Mouse (Mus musculus) neural tube, embryonic 15.5 days (tissue): Measurements from ENCODE around the gene Susd4. TPM values are rescaled to one million over a fixed set of nuclear protein-coding genes. Genes with fewer than 3 reads are reported as not detected.
A peak's percentile ranks its signal among the peaks of the same experiment; 100 is the strongest.

Source experiments
- ATAC-seq: fragments of 200-750 bp; cut with Nextera tagmentation; 2 replicates; pipeline ENCODE4 v1.8.0; 2017; ENCODE audit warnings: mild to moderate bottlenecking, moderate TSS enrichment, moderate library complexity; ENCODE audit not compliant: low FRiP score
- H3K27ac ChIP-seq: fragments of 300-500 bp; sonication (generic); replicated peaks from 2 replicates; pipeline ENCODE4 v1.5.1; 2015; ENCODE audit warnings: mild to moderate bottlenecking, inconsistent platforms
- H3K27me3 ChIP-seq: fragments of 300-500 bp; sonication (generic); replicated peaks from 2 replicates; pipeline ENCODE4 v1.6.1; 2015; ENCODE audit warnings: inconsistent platforms
- H3K36me3 ChIP-seq: fragments of 300-500 bp; sonication (generic); 2 replicates; pipeline ENCODE4 v1.6.1; 2015; ENCODE audit warnings: inconsistent platforms
- H3K4me1 ChIP-seq: fragments of 300-500 bp; sonication (generic); 2 replicates; pipeline ENCODE4 v1.6.1; 2015; ENCODE audit warnings: inconsistent platforms
- H3K4me2 ChIP-seq: fragments of 300-500 bp; sonication (generic); 2 replicates; pipeline ENCODE4 v1.6.1; 2015; ENCODE audit warnings: inconsistent platforms, mild to moderate bottlenecking, moderate library complexity
- H3K4me3 ChIP-seq: fragments of 300-500 bp; sonication (generic); replicated peaks from 2 replicates; pipeline ENCODE4 v1.5.1; 2015; ENCODE audit warnings: mild to moderate bottlenecking, inconsistent platforms
- H3K9ac ChIP-seq: fragments of 300-500 bp; sonication (generic); replicated peaks from 2 replicates; pipeline ENCODE4 v1.6.1; 2015; ENCODE audit warnings: mild to moderate bottlenecking, inconsistent platforms
- H3K9me3 ChIP-seq: fragments of 300-500 bp; sonication (generic); replicated peaks from 2 replicates; pipeline ENCODE4 v1.6.1; 2016; ENCODE audit warnings: inconsistent platforms
- WGBS: fragments of 180-500 bp; shearing (Covaris S2); methylation state at CpG from one replicate; pipeline ENCODE4 v1.1.7; 2015; ENCODE audit warnings: mixed read lengths; 5-methylcytosine and 5-hydroxymethylcytosine counted together
- polyA plus RNA-seq: library from polyadenylated mRNA; unstranded; fragments of >200 nt; fragmentation: Nextera tagmentation; extraction: Ambion mirVana; gene quantifications from 2 replicates; pipeline ENCODE4 v1.2.1, GENCODE M21; 2015

The Susd4 gene
- polyA plus RNA-seq, 1 experiment from 2014 or later, result 88.9 TPM

DNA sequence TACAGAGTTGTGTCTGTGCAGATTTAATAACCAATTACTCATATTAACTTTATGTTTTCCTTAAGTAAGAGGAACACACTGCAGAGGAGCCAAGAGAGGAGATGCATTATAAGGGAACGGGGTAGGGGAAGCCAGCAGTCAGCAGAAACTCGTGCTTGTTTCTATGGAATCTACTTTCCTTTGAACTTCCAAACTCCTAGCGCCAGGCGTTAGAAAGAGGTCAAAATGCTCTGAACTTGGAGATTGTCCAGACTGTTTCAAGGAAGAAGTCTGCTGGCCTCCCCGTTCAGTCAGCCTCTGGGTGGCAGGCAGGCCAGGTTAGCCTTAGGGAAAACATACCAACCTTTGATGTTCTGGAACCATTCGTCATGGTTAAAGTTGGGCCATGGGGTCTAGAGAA, 25.2 kb downstream of the Susd4 start:
- 56% methylated on average over 6 of the region's 6 CpGs for WGBS
- Histone ChIP-seq H3K27ac (no peak overlapping the region), H3K27me3 (no peaks in the 10 kb centered on the region), H3K9me3 (no peaks in the 10 kb centered on the region), H3K4me3 (no peak overlapping the region), H3K9ac (no peak overlapping the region), H3K4me2 (no peak overlapping the region), H3K36me3 (no peaks in the 10 kb centered on the region), H3K4me1 (peaks cover 26% of the 10 kb centered on the region)
- ATAC-seq, result no peak

DNA sequence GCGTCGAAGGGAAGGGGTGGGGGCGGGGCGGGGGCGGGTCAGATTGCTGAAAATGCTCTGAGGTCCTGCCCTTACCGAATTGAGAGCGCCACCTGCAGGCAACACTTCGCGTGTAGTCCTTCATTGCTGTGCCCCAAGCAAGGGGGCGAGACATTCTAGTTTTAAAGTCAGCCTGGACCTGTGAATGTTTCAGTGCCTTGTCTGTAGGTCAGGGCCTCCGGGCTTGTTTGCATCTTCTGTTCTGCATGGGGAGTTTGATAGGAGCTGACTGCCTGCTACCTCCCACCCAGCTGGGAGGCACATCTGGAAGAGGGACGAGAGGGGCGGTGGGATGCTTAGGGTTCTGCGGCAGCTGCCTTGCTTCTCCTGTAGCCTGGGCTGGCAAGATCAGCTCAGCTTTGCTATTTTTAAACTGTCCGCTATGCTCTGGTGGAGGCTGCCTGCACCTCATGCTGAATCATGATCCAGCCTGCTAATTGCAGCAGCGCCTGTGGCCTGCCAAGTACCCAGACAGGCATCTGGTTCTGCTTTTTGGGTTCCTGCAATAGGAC, 28.9 kb downstream of the Susd4 start:
- 20% methylated on average over 16 of the region's 16 CpGs for WGBS
- 0 out of 2 replicates have a peak, but pooled peaks have one; percentile 19 for ATAC-seq
- Histone ChIP-seq H3K9me3 (no peaks in the 10 kb centered on the region), H3K4me3 (no peak overlapping the region), H3K27ac (peak overlapping the region; percentile 68), H3K4me1 (peaks cover 34% of the 10 kb centered on the region), H3K4me2 (peak overlapping the region; percentile 19; the same call in 1 of the 2 replicates), H3K36me3 (peaks cover 3% of the 10 kb centered on the region; the same call in 1 of the 2 replicates), H3K9ac (0 out of 2 replicates have a peak overlapping the region, but pooled peaks have one; percentile 26), H3K27me3 (no peaks in the 10 kb centered on the region)

DNA sequence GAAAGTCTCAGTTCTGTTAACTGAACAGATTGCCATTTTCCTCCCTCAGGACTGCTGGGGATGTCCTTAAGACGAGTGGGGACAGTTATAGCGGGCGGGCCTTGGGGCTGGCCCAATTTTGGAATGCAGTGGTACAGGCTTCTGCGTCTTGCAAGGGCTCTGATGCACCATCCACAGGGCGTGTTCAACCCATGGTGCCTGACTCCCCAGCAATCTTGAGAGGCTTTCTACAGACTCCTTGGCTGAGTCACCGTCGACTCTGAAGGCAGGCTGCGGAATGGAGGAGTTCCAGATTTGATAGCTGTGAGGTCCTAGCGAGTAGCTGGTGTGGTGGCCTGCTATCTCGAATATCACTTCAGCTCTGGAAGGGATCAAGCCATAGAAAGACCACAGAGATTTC, 30.6 kb downstream of the Susd4 start:
- Histone ChIP-seq H3K27me3 (no peaks in the 10 kb centered on the region), H3K36me3 (peaks cover 3% of the 10 kb centered on the region; the same call in 1 of the 2 replicates), H3K9ac (no peak overlapping the region), H3K4me3 (no peak overlapping the region), H3K4me1 (peaks cover 27% of the 10 kb centered on the region), H3K9me3 (no peaks in the 10 kb centered on the region), H3K4me2 (no peak overlapping the region), H3K27ac (no peak overlapping the region)
- no peak for ATAC-seq
- WGBS, result 91% methylated on average over 10 of the region's 10 CpGs

DNA sequence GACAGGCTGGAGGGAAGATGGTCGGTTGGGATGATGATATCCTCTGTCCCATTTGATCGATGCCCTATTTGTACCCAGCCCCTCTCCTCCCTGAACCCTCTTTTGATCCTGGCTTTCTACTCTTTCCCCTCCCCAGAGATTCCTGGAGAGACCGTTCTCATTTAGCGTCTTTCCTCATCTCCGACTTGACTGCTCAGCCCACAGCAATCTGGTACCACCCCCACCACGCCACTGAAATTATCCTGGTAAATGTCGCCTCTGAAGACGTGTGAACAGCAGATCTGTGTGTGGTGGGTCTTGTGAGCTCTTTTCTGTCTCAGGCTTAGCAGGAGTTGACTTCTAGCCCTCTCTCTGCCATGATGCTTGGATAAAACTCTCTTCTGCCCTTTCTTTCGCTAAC, 31.0 kb downstream of the Susd4 start:
- 95% methylated on average over 9 of the region's 9 CpGs for WGBS
- no peak overlapping the region for H3K4me3 ChIP-seq
- no peak for ATAC-seq
- no peak overlapping the region for H3K9ac ChIP-seq
- H3K27me3 ChIP-seq, result no peaks in the 10 kb centered on the region
- no peak overlapping the region for H3K27ac ChIP-seq
- H3K4me1 ChIP-seq, result peaks cover 24% of the 10 kb centered on the region
- no peak overlapping the region for H3K4me2 ChIP-seq
- H3K36me3 ChIP-seq, result peaks cover 3% of the 10 kb centered on the region; the same call in 1 of the 2 replicates
- no peaks in the 10 kb centered on the region for H3K9me3 ChIP-seq

DNA sequence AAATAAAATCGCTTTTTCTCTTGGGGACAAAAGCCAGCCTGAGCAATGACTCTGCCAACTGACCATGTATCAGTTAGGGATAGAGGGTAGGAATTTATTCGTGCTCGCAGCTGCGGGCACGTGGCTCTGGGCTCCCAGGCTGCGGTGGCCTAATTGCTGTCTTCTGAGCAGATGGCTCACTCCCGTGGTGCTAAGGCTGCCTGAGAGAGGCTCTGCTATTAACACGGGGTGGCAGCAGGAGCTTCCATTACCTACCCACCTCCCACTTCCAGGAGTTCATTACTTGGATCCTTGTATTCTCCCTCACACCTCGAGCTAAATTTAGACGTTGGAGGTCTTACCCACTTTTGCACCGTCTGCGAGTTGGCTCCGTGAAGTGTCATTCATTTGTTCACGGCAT, 33.4 kb downstream of the Susd4 start:
- 44% methylated on average over 14 of the region's 14 CpGs for WGBS
- H3K36me3 ChIP-seq, result peaks cover 3% of the 10 kb centered on the region; the same call in 1 of the 2 replicates

DNA sequence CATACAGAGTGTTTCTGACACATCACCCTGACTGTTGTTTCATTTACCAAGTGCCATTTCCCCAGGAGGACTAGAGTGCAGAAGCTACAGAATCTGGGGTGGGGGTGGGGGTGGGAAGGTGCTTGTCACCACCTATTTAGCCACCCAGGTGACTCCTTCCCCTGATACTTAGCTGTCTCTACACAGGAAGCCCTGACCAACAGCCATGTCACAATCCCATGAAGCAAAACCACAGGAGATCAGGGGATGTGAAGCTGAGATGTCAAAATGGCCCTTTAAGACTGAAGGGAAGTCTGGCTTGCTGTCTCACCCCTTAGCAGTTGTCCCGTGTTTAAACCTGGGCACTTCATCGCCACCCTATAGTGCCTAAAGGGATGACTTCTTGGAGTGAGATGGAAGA, 37.9 kb downstream of the Susd4 start:
- no peak overlapping the region for H3K4me2 ChIP-seq
- peaks cover 22% of the 10 kb centered on the region for H3K4me1 ChIP-seq
- H3K9me3 ChIP-seq, result no peaks in the 10 kb centered on the region
- H3K36me3 ChIP-seq, result no peaks in the 10 kb centered on the region
- no peak overlapping the region for H3K27ac ChIP-seq
- ATAC-seq, result no peak
- no peak overlapping the region for H3K4me3 ChIP-seq
- WGBS, result 87% methylated on average over 2 of the region's 2 CpGs
- no peak overlapping the region for H3K9ac ChIP-seq
- H3K27me3 ChIP-seq, result no peaks in the 10 kb centered on the region

More for the DNA sequence above, 33.4 kb downstream of the Susd4 start:
- H3K27me3 ChIP-seq, result no peaks in the 10 kb centered on the region
- H3K4me1 ChIP-seq, result peaks cover 24% of the 10 kb centered on the region
- 0 out of 2 replicates have a peak overlapping the region, but pooled peaks have one; percentile 23 for H3K27ac ChIP-seq
- H3K4me3 ChIP-seq, result no peak overlapping the region
- H3K9me3 ChIP-seq, result no peaks in the 10 kb centered on the region
- ATAC-seq, result no peak
- no peak overlapping the region for H3K9ac ChIP-seq
- no peak overlapping the region for H3K4me2 ChIP-seq

DNA sequence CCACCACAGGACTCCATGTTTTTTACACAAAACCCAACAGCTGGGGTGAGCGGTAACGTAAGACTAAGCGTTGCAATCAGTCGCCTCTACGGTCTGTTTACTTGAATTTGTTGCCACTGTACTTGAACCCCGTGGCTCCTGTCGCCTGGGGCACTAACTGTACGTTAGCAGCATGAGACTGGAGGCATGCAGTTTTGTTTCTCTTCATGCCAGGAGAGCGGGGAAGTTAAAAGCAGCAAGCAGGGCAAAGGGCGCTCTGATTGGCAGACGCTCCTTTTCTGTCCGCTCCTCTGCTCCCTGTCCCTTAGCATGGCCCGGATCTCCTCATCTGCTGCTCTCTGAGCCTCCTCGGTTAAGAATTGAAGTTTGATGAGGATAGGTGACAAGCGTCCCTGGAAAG, 39.2 kb downstream of the Susd4 start:
- no peaks in the 10 kb centered on the region for H3K27me3 ChIP-seq
- no peaks in the 10 kb centered on the region for H3K9me3 ChIP-seq
- H3K4me2 ChIP-seq, result no peak overlapping the region
- H3K9ac ChIP-seq, result no peak overlapping the region
- no peaks in the 10 kb centered on the region for H3K36me3 ChIP-seq
- ATAC-seq, result no peak
- 66% methylated on average over 15 of the region's 15 CpGs for WGBS
- no peak overlapping the region for H3K4me3 ChIP-seq
- H3K4me1 ChIP-seq, result peaks cover 12% of the 10 kb centered on the region
- H3K27ac ChIP-seq, result no peak overlapping the region

DNA sequence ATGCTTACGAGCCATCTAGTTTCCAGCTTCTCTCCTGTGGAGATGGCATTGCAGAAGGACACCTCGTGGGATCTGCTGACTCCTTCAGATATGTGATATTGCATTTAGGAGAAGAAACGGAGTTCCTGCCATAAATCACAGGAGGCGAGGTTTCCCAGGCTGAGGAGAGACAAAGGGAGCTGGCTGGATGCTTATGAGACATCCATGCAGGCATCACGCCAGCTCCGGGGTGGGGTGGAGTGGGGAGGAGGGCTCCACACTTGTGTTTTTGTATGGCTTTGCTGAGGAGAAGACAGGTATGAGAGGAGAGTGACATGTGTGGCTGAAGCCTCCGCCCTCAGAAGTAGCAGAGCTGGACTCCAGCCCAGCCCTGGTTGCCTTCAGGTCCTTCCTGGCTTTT, 50.3 kb downstream of the Susd4 start:
- Histone ChIP-seq H3K9me3 (no peaks in the 10 kb centered on the region), H3K4me2 (0 out of 2 replicates have a peak overlapping the region, but pooled peaks have one; percentile 21), H3K27ac (peak overlapping the region; percentile 55; the same call in 1 of the 2 replicates), H3K4me3 (no peak overlapping the region), H3K4me1 (peaks cover 38% of the 10 kb centered on the region), H3K36me3 (no peaks in the 10 kb centered on the region), H3K9ac (no peak overlapping the region), H3K27me3 (no peaks in the 10 kb centered on the region)
- WGBS, result 33% methylated on average over 7 of the region's 7 CpGs
- no peak for ATAC-seq

DNA sequence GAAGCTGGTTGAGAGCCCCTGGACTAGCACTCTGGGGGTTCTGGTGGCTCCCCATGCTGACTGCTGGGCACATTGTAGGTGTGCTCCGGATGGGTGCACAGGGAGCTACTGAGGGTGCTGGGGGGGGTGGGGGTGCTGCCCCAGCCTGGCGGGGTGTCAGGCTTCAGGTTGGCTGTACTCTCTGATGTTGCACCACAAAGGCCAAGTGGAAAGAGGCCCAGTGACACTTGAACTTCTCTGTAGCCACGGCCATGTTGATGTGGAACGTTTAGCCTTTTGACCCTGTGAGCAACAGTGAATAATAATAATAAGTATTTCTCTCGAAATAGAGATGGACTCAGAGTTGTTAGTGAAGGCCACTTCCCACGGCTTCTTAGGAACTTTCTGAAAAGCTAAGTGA, 50.9 kb downstream of the Susd4 start:
- H3K36me3 ChIP-seq, result no peaks in the 10 kb centered on the region
- no peak for ATAC-seq
- no peak overlapping the region for H3K4me2 ChIP-seq
- 89% methylated on average over 6 of the region's 6 CpGs for WGBS
- no peak overlapping the region for H3K4me3 ChIP-seq
- H3K4me1 ChIP-seq, result peaks cover 44% of the 10 kb centered on the region
- H3K9me3 ChIP-seq, result no peaks in the 10 kb centered on the region
- H3K27ac ChIP-seq, result no peak overlapping the region
- no peak overlapping the region for H3K9ac ChIP-seq
- no peaks in the 10 kb centered on the region for H3K27me3 ChIP-seq

DNA sequence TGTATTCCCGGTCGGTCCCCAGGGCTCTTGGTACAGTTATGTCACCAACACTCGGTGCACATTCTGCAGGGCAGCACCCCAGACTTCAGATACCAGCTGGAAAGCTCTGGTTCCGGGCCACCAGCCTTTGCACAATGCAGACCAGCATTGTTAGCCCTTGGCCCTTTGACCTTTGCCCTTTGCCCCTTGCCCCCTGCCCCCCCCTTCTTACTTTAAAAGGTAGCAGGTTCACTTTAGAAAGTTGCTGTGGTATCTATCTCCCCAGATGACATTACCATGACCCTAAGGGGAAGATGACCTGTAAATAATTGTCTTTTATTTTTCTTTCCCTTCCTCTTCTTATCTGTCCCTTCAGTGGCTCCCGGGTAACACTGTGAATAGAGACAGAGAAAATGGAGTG, 53.4 kb downstream of the Susd4 start:
- WGBS, result 41% methylated on average over 5 of the region's 5 CpGs
- H3K4me3 ChIP-seq, result no peak overlapping the region
- peaks cover 40% of the 10 kb centered on the region for H3K4me1 ChIP-seq
- H3K27me3 ChIP-seq, result no peaks in the 10 kb centered on the region
- no peak for ATAC-seq
- peak overlapping the region; percentile 63; the same call in 1 of the 2 replicates for H3K27ac ChIP-seq
- no peaks in the 10 kb centered on the region for H3K9me3 ChIP-seq
- H3K36me3 ChIP-seq, result no peaks in the 10 kb centered on the region
- no peak overlapping the region for H3K9ac ChIP-seq
- H3K4me2 ChIP-seq, result no peak overlapping the region

DNA sequence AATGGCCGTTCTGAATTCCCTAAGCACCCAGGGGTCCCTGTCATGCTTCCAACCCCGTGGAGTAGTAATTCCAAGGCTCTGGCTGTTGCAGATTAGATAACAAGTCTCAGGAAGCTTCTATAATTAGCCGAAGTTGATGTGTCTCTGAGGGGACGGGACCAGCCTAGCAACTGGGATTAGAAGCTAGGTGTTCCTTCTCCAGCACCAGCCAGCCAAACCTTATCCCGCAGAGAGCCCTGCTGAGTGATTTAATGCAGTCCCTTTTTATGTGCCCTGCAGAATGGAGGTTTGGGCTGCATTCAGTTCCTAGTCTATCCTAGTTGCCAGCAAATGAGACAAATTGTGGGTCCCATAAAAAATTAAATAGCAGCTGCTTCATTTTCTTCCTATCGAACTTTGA, 54.0 kb downstream of the Susd4 start:
- 5% methylated on average over 6 of the region's 6 CpGs for WGBS
- Histone ChIP-seq H3K27me3 (no peaks in the 10 kb centered on the region), H3K36me3 (no peaks in the 10 kb centered on the region), H3K4me3 (no peak overlapping the region), H3K4me2 (0 out of 2 replicates have a peak overlapping the region, but pooled peaks have one; percentile 0), H3K4me1 (peaks cover 45% of the 10 kb centered on the region), H3K9me3 (no peaks in the 10 kb centered on the region), H3K9ac (no peak overlapping the region), H3K27ac (peak overlapping the region; percentile 63)
- peak; percentile 43; the same call in 1 of the 2 replicates for ATAC-seq

DNA sequence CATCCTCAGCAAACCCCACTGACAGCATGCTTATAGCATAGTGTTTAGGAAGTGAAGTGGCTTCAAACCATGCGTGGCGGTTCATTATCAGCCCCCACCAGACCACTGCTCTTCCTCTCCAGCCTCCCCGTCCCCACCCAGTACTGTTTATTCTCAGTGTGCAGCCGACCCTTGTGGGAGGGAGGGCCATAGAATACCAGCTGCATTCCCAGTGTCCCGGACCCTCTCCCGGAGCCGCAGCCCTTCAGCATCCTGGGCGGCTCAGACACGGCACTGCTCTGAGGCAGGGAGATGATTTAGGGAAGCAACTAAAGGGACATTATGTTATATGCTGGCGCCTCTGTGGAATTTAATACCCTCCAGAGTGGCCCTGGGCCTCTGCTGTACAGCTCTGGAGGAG, 55.3 kb downstream of the Susd4 start:
- Histone ChIP-seq H3K4me1 (peaks cover 52% of the 10 kb centered on the region), H3K27ac (peak overlapping the region; percentile 63), H3K4me2 (peak overlapping the region; percentile 19; the same call in 1 of the 2 replicates), H3K4me3 (no peak overlapping the region), H3K9me3 (no peaks in the 10 kb centered on the region), H3K36me3 (no peaks in the 10 kb centered on the region), H3K27me3 (no peaks in the 10 kb centered on the region), H3K9ac (no peak overlapping the region)
- 11% methylated on average over 10 of the region's 10 CpGs for WGBS
- 0 out of 2 replicates have a peak, but pooled peaks have one; percentile 4 for ATAC-seq
